Mouse (Mus musculus) spleen, adult 2 months (tissue): Measurements from ENCODE around the gene Tmtc3.

Source experiments
- CTCF ChIP-seq: fragments of 200-500 bp; IDR thresholded peaks from 2 replicates; pipeline ENCODE4 v1.5.1; 2011; ENCODE audit warnings: mild to moderate bottlenecking, inconsistent platforms; ENCODE audit not compliant: insufficient read depth, insufficient read length, insufficient replicate concordance; ENCODE audit errors: extremely low read depth
- POLR2A ChIP-seq: fragments of 200-500 bp; IDR thresholded peaks from 2 replicates; pipeline ENCODE4 v1.6.1; 2011; ENCODE audit warnings: low read depth, low read length, inconsistent platforms

- no peak for TF ChIP-seq CTCF
- TF ChIP-seq POLR2A: no peak
Measured at GRCm38 (mm10) chr10:100491916-100492315, 4.8 kb upstream of the Tmtc3 start.
